Mouse (Mus musculus) liver, embryonic 14.5 days (tissue): ENCODE measurements at regions not wholly inside any gene's neighbourhood (a gene's known extent, or its start where the extent isn't known, plus 50 kb on each side); places are given as distances from the start of the nearest gene placed in this dataset.

Experiments
- ATAC-seq: fragments of 200-750 bp; cut with Nextera tagmentation; 2 replicates; pipeline ENCODE4 v1.8.0; 2017; ENCODE audit warnings: moderate number of reproducible peaks, mild to moderate bottlenecking, moderate library complexity; ENCODE audit not compliant: insufficient read depth
- DNase-seq, 3 experiments: peaks; one replicate each; pipeline ENCODE4 v3.0.0-alpha.2; 2012 to 2013; ENCODE audit warnings: low read depth in 3 of 3, low spot score in 3 of 3
- H3K27ac ChIP-seq: fragments of 300-500 bp; sonication (generic); 2 replicates; pipeline ENCODE4 v1.5.1; 2014; ENCODE audit warnings: moderate library complexity, mild to moderate bottlenecking, control low read depth, inconsistent platforms
- H3K27me3 ChIP-seq: fragments of 300-500 bp; sonication (generic); 2 replicates; pipeline ENCODE4 v1.6.1; 2014; ENCODE audit warnings: mild to moderate bottlenecking, low read length, moderate library complexity; ENCODE audit not compliant: control insufficient read depth, insufficient read depth
- H3K36me3 ChIP-seq: fragments of 300-500 bp; sonication (generic); replicated peaks from 2 replicates; pipeline ENCODE4 v1.6.1; 2014; ENCODE audit warnings: low read depth; ENCODE audit not compliant: control insufficient read depth, insufficient read depth
- H3K4me1 ChIP-seq, 2 experiments: fragments of 200-500 bp in 1 of 2; fragments of 300-500 bp in 1 of 2; sonication (generic) in 1 of 2; replicated peaks; 2 replicates each; pipeline ENCODE4 v1.6.1; 2012 to 2014; ENCODE audit warnings: antibody characterized with exemption in 1 of 2, inconsistent platforms in 1 of 2, low read length in 1 of 2; ENCODE audit not compliant: control insufficient read depth in 2 of 2, insufficient read depth in 2 of 2
- H3K4me2 ChIP-seq: fragments of 300-500 bp; sonication (generic); 2 replicates; pipeline ENCODE4 v1.6.1; 2014; ENCODE audit warnings: low read depth, mild to moderate bottlenecking, control low read depth, moderate library complexity
- H3K4me3 ChIP-seq, 2 experiments: fragments of 200-500 bp in 1 of 2; fragments of 300-500 bp in 1 of 2; sonication (generic) in 1 of 2; 2 replicates each; pipeline ENCODE4 v1.5.1; 2012 to 2014; ENCODE audit warnings: low read depth in 2 of 2, low read length in 2 of 2, mild to moderate bottlenecking in 2 of 2, control low read depth in 1 of 2, inconsistent platforms in 1 of 2, moderate library complexity in 1 of 2; ENCODE audit not compliant: insufficient read depth in 1 of 2
- H3K9ac ChIP-seq: fragments of 300-500 bp; sonication (generic); replicated peaks from 2 replicates; pipeline ENCODE4 v1.6.1; 2014; ENCODE audit warnings: mild to moderate bottlenecking, control low read depth, moderate library complexity
- H3K9me3 ChIP-seq: fragments of 300-500 bp; sonication (generic); 2 replicates; pipeline ENCODE4 v1.6.1; 2016; ENCODE audit warnings: low read length, mixed read lengths; ENCODE audit not compliant: control insufficient read depth
- CTCF ChIP-seq: IDR thresholded peaks from 2 replicates; pipeline ENCODE4 v1.5.1; 2016; ENCODE audit warnings: antibody characterized with exemption, low read depth, control low read depth
- EP300 ChIP-seq: IDR thresholded peaks from 2 replicates; pipeline ENCODE4 v1.6.1; 2016; ENCODE audit warnings: antibody characterized with exemption, low read depth
- WGBS: fragments of 180-500 bp; shearing (Covaris S2); extraction: QIAGEN DNeasy Blood & Tissue Kit; methylation state at CpG from one replicate; pipeline ENCODE4 v1.1.7; 2014; ENCODE audit not compliant: insufficient replicate concordance; 5-methylcytosine and 5-hydroxymethylcytosine counted together

DNA sequence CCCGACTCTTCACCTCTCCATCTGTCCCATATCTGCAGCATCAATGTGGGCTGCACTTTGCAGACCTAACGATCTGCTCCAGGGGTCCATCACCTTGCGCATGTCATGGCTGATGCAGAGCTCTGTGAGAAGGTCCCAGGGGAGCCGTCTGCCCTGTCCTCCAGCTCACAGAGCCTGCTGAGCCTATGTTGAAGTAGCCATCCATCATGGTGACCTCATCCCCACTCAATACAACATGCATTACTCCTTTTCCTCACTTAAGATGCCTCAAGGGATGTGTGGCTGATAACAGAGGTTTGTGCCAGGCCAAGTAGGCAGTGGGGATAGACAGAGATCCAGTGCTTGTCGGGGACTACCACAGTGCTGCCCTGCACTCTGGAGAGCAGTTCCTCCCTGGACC lies 107.4 kb downstream of the Ndufa10 start:
- no peak for TF ChIP-seq CTCF
- no peak for TF ChIP-seq EP300
- WGBS: 62% methylated on average over 5 of the region's 5 CpGs

GRCm38 (mm10) chr1:92365366-92366075 lies 108.1 kb downstream of the Ndufa10 start:
- Histone ChIP-seq H3K27ac (no peak overlapping the region), H3K4me3 (no peak overlapping the region), H3K36me3 (no peaks in the 10 kb centered on the region), H3K4me2 (no peak overlapping the region), H3K4me1 (no peaks in the 10 kb centered on the region), H3K9me3 (no peaks in the 10 kb centered on the region), H3K27me3 (no peaks in the 10 kb centered on the region), H3K9ac (no peak overlapping the region)
- 50% methylated on average over 4 of the region's 4 CpGs for WGBS
- ATAC-seq: no peak
- TF ChIP-seq EP300 (no peak), CTCF (no peak)
- DNase-seq: no peak

More for the DNA sequence above, 107.4 kb downstream of the Ndufa10 start:
- Histone ChIP-seq H3K4me2 (no peak overlapping the region), H3K4me3 (no peak overlapping the region), H3K27ac (no peak overlapping the region), H3K9me3 (no peaks in the 10 kb centered on the region), H3K27me3 (no peaks in the 10 kb centered on the region), H3K4me1 (no peaks in the 10 kb centered on the region), H3K36me3 (no peaks in the 10 kb centered on the region), H3K9ac (no peak overlapping the region)
- DNase-seq (no peak), ATAC-seq (no peak)

- Histone ChIP-seq H3K9ac (no peak overlapping the region), H3K36me3 (no peaks in the 10 kb centered on the region), H3K27ac (no peak overlapping the region), H3K9me3 (no peaks in the 10 kb centered on the region), H3K27me3 (no peaks in the 10 kb centered on the region), H3K4me3 (no peak overlapping the region), H3K4me1 (peaks cover 0 to 4% of the 10 kb centered on the region in 2 experiments; a peak in 1 of 4 replicates), H3K4me2 (no peak overlapping the region)
- ATAC-seq (no peak), DNase-seq (no peak)
- TF ChIP-seq EP300 (no peak), CTCF (no peak)
- WGBS: 70% methylated on average over 7 of the region's 7 CpGs
These were observed 112.0 kb downstream of the Ndufa10 start for GRCm38 (mm10) chr1:92361677-92362076.

DNA sequence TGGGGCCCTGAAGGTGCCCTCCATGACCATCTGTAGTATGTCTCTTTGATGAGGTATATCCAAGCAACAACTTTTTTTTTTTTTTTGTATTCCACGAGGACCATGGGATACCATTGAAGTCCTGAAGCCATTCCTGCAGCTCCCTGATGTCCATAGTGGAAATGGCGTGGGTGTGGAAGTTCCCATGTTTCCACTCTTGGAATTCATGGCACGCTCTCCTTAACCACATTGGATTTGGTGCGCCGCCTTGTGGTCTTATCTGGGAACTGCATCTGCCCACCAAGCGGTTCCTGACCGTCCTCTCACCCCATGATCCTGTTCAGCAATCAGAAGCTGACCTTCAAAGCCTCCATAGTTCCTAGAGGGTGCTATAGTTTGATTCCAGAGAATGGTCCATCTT lies 113.4 kb downstream of the Ndufa10 start:
- 10% methylated on average over 7 of the region's 7 CpGs for WGBS
- Histone ChIP-seq H3K36me3 (no peaks in the 10 kb centered on the region), H3K4me1 (peaks cover 0 to 4% of the 10 kb centered on the region in 2 experiments; a peak in 1 of 4 replicates), H3K9me3 (no peaks in the 10 kb centered on the region), H3K4me2 (no peak overlapping the region), H3K27me3 (no peaks in the 10 kb centered on the region), H3K27ac (no peak overlapping the region), H3K4me3 (no peak overlapping the region), H3K9ac (no peak overlapping the region)
- no peak for DNase-seq
- ATAC-seq: no peak
- peak; percentile 88 for TF ChIP-seq CTCF
- no peak for TF ChIP-seq EP300

DNA sequence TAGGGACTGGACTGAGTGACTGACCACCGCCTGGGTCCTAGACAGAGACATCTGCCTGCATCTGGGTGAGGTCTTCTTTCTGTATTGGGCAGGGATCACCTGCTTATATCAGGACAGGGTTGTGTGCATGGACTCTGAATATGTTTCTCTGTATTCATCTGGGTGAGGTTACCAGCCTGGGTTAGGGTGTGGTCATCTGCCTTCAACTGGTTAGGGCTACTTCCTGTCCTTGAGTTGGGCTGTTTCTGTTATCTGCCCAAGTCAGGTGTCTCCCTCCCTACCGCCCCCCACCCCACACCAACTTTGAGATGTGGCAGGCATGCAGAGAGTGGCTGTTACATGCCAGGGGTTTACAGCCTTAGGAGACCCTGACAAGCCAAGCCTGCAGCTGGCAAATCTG lies 114.2 kb downstream of the Ndufa10 start:
- H3K4me3 ChIP-seq: no peak overlapping the region
- no peaks in the 10 kb centered on the region for H3K9me3 ChIP-seq
- H3K27ac ChIP-seq: no peak overlapping the region
- no peaks in the 10 kb centered on the region for H3K27me3 ChIP-seq
- DNase-seq: no peak
- no peaks in the 10 kb centered on the region for H3K36me3 ChIP-seq
- no peak overlapping the region for H3K9ac ChIP-seq
- H3K4me2 ChIP-seq: no peak overlapping the region
- WGBS: 28% methylated on average over 2 of the region's 2 CpGs
- H3K4me1 ChIP-seq: peaks cover 0 to 4% of the 10 kb centered on the region in 2 experiments; a peak in 1 of 4 replicates
- no peak for TF ChIP-seq EP300
- no peak for TF ChIP-seq CTCF
- peak; percentile 28; the same call in 1 of the 2 replicates for ATAC-seq
